In genomic region chr16:51457166-51457565, GRCm38 (mm10) we compare ENCODE assay signal across 18 mouse cellular contexts.
"Had no signal": no experiment of that assay in that cellular context is flagged by ENCODE, and none has a peak within 500 bp of the region (broad histone marks: within the 10 kb centered on the region; RNA-seq: fewer than 3 reads in every experiment).

No protein-coding gene starts in this region.

- H3K27ac ChIP-seq: midbrain, embryonic 10.5 days; midbrain, embryonic 12.5 days; neural tube, embryonic 13.5 days; neural tube, embryonic 15.5 days had no signal

- H3K4me2 ChIP-seq: lung, embryonic 14.5 days; midbrain, embryonic 12.5 days; neural tube, embryonic 13.5 days; neural tube, embryonic 15.5 days had no signal

- H3K9me3 ChIP-seq: midbrain, embryonic 10.5 days; midbrain, embryonic 12.5 days; neural tube, embryonic 13.5 days; neural tube, embryonic 15.5 days had no signal

- DNase-seq: lung, adult 18-20 months; lung, embryonic 14.5 days; lung, postnatal 10 days; lung, postnatal 4 days; midbrain, embryonic 14.5 days; right cerebral cortex, adult 18-20 months; right cerebral cortex, postnatal 25 days; right cerebral cortex, postnatal 4 days; spleen, adult 18-20 months; thymus, adult 18-20 months; thymus, postnatal 14 days; thymus, postnatal 36 days had no signal

- H3K27me3 ChIP-seq: midbrain, embryonic 12.5 days; neural tube, embryonic 13.5 days; neural tube, embryonic 15.5 days had no signal

- H3K9ac ChIP-seq: lung, embryonic 14.5 days; midbrain, embryonic 12.5 days; neural tube, embryonic 13.5 days; neural tube, embryonic 15.5 days had no signal

- ATAC-seq: midbrain, embryonic 16.5 days had no signal

- H3K4me1 ChIP-seq: midbrain, embryonic 10.5 days; midbrain, embryonic 12.5 days; neural tube, embryonic 13.5 days; neural tube, embryonic 15.5 days had no signal

- H3K36me3 ChIP-seq: midbrain, embryonic 10.5 days; midbrain, embryonic 12.5 days; neural tube, embryonic 13.5 days; neural tube, embryonic 15.5 days had no signal

- H3K4me3 ChIP-seq: midbrain, embryonic 10.5 days; midbrain, embryonic 12.5 days; myocyte; neural tube, embryonic 13.5 days; neural tube, embryonic 15.5 days had no signal
